Mouse (Mus musculus): Measurements from ENCODE around the gene Stx6.

Gene Stx6

GRCm38 (mm10) chr1:155207859-155208258 lies 49.3 kb downstream of the Stx6 start:
- no peak for DNase-seq (ENCODE audit: low read depth, low spot score)

DNA sequence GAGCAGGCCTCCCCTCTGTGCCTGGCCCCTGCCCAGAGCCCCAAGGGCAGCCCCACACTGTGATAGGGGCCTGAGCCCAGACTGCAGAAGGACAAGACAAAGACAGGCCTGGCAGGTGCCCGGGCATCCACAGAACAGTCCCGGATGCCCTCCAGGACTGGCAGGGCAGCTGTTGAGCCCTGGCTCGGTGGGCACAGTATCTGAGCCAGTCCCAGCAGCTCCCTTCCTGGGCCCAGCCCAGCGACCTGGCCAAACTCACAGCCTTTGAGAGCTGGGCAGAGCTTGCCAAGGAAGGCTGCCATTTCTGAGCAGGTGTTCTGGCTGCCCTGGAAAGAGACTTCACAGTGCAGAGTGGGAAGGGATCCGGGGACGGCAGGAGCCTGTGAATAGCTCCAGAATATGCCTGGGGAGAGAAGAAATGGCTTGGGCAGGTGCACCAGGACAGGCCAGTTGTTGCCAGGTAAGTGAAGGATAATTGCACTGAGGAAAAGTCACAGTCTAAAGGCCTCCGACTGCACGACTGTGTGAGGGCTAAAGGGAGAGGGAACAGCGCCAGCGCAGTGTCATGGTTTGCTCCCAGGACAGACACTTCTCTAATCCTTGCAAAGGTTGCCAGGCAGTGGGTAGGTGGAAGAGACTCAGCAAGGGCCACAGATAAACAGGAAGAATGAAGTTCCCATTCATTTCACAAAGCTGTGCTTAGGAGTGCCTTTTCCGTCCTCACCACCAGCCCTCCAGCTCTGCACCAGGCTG lies 51.7 kb downstream of the Stx6 start:
- no peak for DNase-seq (ENCODE audit: low read depth, low spot score)

DNA sequence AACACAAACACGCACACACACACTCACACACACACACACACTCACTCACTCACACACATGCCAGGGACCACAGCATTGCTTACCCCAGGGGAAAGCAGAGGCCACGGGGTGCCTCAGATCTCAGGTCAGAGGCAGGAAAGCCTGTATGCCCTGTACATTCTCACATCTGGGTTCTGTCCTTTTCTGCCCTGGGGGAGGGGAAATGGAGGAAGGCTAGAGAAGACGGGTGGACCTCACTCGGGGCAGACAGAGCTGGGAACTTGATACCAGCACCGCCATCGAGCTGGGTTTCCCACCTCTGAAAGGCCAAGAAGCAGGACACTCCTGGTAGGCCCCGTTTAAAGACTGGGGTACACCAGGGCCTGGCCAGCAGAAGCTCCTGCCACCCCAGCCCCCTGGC lies 52.5 kb downstream of the Stx6 start:
- DNase-seq (ENCODE audit: low read depth, low spot score): no peak

DNA sequence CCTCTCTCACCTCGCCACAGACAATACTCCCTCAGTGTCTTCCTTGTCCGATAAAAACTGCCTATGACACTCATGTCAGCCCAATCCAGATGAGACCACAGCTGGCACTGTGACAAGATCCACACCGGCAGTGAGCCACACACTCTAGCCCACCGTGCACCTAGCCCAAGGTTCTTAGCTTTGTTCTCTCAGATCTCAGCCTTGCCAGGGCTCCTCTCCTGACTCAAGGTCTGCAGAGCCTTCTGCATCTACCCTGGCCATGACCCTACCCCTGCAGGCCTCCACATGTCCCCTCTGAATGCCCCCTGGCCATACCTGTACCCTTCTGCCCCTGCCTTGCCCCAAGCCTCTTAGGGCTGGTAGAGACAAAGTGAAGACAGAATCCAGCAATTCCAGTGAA lies 53.6 kb downstream of the Stx6 start:
- no peak for DNase-seq (ENCODE audit: low read depth, low spot score)

DNA sequence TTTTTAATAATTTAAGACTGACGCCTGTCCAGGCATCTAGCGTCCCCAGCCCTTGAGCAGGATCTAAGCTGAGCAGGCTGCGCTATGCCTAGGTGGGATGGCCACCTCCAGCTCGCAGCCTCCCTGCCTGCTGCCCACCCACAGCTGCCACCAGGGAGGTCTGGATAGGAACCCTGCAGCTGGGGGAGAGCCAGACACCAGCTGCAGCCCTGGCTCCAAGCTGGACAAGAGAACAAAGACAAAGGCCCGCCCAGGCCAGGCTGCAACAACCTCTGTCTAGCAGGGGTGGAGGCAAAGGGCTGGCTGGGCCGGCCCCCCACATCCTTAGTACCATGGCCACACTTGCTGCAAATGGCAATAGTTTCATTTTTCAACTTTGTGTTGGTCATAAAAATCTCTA lies 54.0 kb downstream of the Stx6 start:
- no peak for DNase-seq (ENCODE audit: low read depth, low spot score)

DNA sequence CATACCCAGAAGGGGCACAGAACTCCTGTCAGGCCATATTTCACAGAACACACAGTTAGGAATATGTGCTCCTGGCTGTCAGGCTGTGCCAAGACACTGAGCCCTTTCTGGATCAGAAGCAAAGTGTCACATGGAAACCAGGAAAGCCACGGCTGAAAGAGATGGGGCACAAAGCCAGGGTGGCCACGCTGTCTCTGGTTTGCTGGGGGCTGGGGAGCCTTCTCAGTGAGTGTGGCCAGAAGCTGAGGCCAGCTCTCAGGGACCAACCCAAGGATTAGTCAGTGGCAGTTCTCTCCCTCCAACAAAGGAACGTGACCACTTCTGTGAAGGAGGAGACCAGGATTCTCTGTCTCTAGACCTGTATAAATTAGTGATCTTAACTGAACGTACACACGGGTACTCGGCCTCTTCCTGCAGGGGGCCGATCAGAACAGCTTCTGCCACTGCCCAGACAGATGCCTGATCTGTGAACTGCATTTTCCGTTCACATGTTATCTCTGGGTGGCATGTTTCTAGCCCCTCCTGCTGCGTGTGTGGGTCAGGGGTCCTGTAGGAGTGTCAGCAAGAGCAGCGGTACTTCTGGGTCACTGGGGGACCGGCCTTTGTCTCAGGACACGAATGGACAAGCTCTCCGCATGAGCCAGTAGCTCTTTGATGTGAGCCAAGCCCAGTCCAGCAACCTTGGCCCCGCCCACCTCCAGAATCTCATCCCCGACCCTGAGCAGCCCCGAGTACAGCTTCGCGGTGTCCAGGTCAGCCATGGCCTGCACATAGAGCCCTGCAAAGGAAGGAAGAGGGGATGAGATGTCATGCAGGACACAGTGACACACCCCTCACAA lies 54.6 kb downstream of the Stx6 start:
- DNase-seq (ENCODE audit: low read depth, low spot score): no peak

DNA sequence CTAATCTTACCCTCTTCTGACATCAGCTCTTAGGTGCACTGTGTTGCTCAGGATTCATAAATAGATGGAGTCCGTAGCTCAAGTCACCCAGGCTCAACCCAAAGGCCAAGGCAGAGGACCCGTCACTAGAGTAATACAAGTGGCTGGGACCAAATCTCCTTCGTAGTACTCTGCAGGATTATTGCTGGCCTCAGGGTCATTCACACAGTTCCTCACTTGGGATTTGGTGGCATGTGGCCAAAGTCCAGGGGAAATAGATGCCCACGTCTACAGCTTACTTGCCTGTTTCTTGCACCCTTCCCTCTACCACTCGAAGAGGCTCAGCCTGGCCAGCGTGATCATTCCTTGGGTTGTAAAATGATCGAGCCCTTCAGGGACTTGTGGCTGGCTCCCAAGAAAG lies 55.4 kb downstream of the Stx6 start:
- DNase-seq (ENCODE audit: low read depth, low spot score): no peak

DNA sequence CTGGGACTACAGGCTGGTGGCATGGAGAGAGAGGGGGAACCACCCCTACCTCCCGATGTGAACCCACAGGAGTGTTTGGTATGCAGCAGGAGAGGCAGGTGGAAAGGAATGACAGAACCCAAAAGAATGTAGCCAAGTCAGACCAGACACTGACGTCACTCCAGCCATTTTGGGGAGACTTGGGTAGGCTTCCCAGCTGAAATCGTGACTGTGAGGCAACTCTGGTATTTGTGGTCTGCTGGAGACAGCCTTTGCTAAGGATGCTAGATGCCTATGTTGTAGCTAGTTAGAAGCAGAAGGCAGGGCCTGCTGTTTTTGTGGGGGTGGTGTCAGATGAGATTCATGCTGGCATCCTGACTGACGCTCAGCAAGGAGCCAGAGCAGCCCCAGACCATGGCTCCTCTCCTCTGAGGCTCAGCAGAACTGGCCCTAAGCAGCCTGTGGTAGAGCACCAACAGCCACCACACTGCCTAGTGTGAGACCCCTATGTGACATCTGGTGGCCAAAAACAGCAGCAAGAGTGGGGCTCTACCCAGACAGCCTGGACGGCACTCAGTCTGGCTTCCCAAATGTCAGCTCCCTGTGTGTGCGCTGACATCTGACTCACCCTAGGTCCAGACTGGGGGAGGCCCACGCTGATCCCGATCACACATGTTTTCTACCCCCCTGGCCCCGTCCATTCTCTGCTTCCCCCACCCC lies 56.7 kb downstream of the Stx6 start:
- no peak for DNase-seq (ENCODE audit: low read depth, low spot score)

DNA sequence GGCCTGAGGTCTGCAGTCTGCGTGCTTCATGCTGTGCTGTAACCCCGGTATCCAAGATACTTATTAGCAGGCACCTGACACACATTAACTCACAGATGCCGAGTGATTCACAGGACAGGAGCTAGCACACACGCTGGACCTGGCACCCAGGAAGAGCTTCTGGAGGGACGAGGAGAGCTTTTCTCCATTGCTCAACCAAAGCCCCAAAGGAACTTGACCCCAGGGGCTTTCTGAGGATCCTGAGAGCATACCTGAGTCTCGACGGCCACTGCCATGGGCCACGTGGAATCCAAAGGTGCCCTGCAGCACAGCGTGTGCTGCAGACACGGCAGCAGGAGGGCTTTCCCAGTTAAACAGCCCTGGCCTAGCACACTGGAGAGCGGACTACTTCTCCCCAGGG lies 57.8 kb downstream of the Stx6 start:
- DNase-seq (ENCODE audit: low read depth, low spot score): no peak

DNA sequence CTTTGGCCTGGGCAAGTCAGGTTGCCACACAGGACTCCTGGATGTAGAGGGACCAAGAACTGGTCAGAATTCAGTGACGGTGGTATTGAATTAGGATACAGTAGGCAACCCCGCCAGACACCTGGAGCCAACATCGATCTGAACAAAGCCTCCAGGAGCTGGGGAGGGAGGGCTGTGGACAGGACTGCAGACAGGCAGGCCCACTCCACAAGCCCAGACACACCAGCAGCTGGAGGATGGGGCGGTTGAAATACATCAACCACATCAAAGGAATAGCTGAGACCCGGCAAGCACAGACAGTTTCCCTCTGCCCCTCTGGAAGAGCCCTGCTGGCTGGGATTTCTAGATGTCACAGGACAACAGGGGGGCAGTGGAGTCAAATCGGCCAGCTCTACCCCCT lies 58.3 kb downstream of the Stx6 start:
- DNase-seq (ENCODE audit: low read depth, low spot score): no peak

DNA sequence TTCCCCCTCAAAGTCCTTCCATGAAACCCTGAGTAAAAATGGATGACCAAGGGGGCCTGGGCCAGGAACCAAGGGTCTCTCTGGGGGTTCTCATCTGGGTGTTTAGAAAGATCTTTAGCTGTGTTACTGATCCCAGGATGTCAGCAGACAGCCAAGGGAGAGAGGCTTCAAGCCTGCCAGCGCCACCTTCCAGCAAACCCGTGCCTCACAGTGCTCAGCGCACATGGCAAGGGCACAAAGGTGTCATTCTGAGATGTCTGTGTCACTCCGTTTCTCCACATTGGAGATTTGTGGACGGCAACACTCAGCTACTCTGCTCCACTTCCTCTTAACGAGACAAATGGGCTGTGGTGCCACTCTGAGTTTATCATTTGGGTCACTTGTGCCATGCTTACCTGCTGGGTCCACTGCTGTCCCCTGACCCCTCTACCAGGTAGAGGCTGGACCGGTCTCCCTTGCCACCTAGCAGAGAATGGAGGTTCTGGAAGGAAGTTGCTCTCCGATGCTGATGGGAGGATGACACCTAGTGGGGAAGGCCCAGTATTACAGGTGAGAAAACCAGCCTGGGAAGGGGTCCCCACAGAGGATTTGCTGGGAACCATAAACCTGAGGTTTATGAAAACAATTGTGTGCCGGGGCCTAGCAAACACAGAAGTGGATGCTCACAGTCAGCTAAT lies 59.5 kb downstream of the Stx6 start:
- DNase-seq (ENCODE audit: low read depth, low spot score): peak; percentile 17

DNA sequence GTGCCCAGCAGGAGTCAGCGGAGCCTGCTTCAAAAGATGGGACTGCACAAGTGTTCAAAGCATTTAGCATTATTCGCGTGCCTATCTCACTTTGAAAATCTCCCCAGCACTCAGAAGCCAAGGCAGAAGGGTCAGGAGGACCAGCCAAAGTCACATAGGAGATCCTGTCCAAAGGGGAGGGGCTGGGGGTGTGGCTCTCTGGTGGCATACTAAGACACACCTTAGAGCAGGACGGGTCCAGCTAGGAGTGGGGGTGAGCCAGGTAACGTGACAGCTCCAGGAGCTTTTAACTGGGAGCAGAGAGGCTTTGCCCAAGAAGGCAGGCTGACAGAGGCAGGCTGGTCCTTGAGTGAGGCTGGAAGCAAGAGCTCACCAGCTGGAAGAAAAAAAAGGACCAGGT lies 60.4 kb downstream of the Stx6 start:
- no peak for DNase-seq (ENCODE audit: low read depth, low spot score)

DNA sequence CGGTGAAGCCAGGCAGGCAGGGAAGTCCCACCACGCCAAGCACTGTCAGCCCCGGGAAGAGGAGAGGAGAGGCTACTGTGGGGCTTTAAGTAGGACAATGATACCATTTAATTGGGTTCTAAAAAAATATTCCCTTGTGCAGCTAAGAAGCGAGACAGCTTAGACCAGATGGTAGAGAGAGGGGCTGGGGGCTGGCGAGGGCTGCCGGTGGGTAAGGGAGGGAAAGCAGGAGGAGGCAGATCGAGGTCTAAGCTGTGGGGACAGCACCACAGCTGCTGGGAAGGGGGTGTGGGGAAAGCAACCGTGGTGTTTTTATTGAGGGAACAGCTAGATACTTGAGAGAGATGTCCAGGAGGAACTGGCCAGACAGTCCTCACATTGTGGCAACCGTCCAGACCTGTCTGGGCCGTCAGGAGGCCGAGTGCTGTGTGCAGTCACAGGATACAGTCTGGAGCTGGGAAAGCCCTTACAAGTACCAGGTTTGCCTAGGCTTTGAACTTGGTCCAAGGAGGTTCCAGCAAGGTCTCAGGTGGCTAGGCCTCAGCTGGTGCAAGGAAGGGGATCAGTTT lies 63.7 kb downstream of the Stx6 start:
- no peak for DNase-seq (ENCODE audit: low read depth, low spot score)

DNA sequence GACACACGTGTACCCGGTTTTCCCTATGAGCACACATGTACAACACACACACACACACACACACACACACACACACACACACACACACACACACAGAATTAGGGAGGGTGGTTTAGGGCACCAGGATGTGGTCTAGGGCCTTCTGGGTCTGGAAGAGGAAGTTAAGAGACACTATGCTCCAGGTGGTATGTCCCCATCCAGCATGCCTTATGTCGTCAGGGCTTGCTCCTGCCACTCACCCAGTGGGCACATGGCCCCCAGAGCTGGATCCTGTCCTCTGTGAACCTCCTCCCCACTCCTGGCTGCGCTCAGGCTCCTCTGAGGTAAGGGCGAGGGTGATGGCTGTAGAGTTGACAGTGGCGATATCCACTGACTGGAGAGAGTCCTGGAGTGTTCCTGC lies 64.5 kb downstream of the Stx6 start:
- no peak for DNase-seq (ENCODE audit: low read depth, low spot score)

DNA sequence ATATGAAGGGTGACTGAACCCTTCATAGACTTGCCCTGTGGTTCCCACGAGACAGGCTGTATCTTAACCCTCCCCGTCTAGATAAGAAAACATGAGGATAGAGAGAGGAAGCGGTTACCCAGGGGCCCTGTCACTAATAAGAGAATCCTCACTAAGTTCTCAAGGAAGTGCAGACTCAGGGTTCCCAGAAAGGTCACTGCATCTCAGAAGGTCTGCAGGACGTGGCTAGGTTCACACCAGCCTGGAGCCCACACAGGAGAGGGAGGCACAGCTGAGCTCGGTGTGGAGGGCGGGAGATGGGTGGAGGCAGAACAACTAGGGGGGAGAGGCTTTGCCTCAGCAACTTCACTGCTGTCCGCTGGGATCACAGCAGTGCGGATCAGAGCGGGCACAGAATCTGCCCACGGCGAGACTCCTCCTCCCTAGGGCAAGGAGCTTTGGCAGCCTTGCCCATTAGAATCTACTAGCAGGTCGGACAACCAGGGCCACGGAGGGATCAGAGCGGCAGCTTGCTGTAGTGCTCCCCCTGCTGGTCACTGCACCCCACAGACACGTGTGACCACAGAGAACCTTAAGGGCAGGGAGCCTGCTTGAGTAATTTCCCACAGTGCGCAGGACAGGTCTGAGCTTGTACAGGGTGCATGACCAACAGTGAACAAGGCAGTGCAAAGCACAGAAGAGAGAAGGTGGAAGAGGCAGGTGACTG lies 65.5 kb downstream of the Stx6 start:
- peak; percentile 47 for DNase-seq (ENCODE audit: low read depth, low spot score)

DNA sequence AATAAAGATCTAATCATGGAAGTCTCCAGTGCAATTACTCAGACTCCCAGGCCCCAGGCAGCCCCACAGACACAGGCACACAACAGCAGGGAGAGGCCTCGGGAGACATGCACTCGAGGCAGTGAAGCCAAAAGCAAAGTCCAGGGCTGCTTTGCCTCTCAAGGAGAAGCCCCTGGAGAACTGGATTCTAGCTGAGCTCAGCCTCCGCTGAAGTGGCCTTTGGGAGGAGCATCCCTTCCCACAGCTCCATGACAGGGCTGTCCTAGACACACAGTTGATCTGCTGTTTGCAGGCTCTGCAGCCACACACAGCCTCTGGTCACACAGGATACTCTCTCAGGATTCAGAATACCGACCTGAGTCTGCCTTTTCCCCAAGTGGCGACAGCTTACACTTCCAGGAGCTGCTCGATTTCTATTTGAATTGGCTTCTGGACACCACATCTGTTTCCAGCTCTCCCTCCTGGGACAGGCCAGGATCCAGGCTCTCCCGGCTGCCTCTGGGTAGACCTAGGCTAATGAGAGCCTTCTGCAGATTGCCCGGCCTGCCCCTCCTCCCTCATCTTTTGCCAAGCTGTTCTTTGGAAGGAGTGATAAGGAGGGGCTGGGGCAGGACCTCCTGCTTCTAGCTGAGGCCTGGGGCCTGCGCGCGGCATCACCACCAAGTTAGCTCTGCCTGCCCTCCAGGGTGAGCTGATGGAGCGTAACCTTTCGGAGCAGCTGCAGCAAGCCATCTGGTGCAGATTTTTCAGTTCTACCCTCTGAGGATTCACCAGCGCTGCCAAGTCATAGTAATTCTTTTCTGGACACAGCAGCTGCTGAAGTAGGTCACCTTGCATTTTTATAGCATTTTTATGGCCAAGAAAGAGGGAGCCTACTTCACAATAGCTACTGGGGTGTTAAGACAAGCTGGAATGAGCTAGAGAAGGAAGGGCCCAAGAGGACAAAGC lies 71.2 kb downstream of the Stx6 start:
- DNase-seq (ENCODE audit: low read depth, low spot score): no peak

- DNase-seq (ENCODE audit: low read depth, low spot score): no peak
Observed at GRCm38 (mm10) chr1:155232385-155232784, 73.9 kb downstream of the Stx6 start.

GRCm38 (mm10) chr1:155232786-155233185 lies 74.3 kb downstream of the Stx6 start:
- no peak for DNase-seq (ENCODE audit: low read depth, low spot score)

GRCm38 (mm10) chr1:155233378-155233777 lies 74.9 kb downstream of the Stx6 start:
- DNase-seq (ENCODE audit: low read depth, low spot score): no peak

Data from c-Kit-negative CD71-positive TER-119-positive erythroid progenitor cells, embryonic 14.5 days (primary cell).